Mouse (Mus musculus) heart, postnatal 0 days (tissue): ENCODE measurements at regions not wholly inside any gene's neighbourhood (a gene's known extent, or its start where the extent isn't known, plus 50 kb on each side); places are given as distances from the start of the nearest gene placed in this dataset.

Experiments
- CTCF ChIP-seq: IDR thresholded peaks from 2 replicates; pipeline ENCODE4 v1.5.1; 2016; ENCODE audit warnings: antibody characterized with exemption, control low read depth, low read depth
- EP300 ChIP-seq: IDR thresholded peaks from 2 replicates; pipeline ENCODE4 v1.6.1; 2016; ENCODE audit warnings: antibody characterized with exemption, low read depth

DNA sequence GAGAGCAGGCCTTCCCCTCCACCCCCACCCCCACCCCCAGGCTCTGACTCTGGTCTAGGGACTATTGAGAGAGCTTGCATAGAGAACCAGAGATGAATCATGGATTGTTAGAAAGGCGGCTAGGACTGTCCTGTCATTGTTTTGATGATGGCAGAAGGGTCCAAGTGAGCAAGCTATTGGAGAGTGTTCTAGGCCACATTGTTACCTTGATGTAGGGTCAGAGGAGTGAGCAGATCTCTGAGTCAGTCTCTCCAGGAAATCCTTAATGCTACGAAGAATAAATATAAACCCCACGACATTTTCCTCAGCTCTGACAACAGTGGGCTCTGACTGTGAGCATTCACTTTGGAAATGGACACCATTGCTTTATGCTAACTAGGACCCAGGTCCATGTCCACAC lies 144.9 kb downstream of the Hibadh start:
- TF ChIP-seq CTCF: no peak
- no peak for TF ChIP-seq EP300
